Mouse (Mus musculus) B cell, adult 2 months (primary cell): ENCODE results near the gene Gm49368.
"Not testable (repeated sequence)": the region's sequence is repeated elsewhere in the genome, so short reads cannot be mapped to it uniquely, and the experiment has no call there.

Experiments
- DNase-seq, 2 experiments: peaks; one replicate each; pipeline ENCODE4 v3.0.0; 2022

The Gm49368 gene

GRCm38 (mm10) chr7:128133596-128133995 lies 71.1 kb downstream of the Gm49368 start:
- DNase-seq: peak; percentile 26 to 43

GRCm38 (mm10) chr7:128136927-128137326 lies 74.4 kb downstream of the Gm49368 start:
- DNase-seq: no peak

GRCm38 (mm10) chr7:128139611-128140010 lies 77.1 kb downstream of the Gm49368 start:
- no peak for DNase-seq

- no peak for DNase-seq
These were observed 88.5 kb downstream of the Gm49368 start for GRCm38 (mm10) chr7:128150970-128151369.

- DNase-seq: no peak
These were observed 91.6 kb downstream of the Gm49368 start, which contains the start of gene Itgad for GRCm38 (mm10) chr7:128154076-128154475. Itgad (plus strand) TSS chr7:128154376.

- no peak for DNase-seq
These were observed 92.4 kb downstream of the Gm49368 start for GRCm38 (mm10) chr7:128154924-128155323.

DNA sequence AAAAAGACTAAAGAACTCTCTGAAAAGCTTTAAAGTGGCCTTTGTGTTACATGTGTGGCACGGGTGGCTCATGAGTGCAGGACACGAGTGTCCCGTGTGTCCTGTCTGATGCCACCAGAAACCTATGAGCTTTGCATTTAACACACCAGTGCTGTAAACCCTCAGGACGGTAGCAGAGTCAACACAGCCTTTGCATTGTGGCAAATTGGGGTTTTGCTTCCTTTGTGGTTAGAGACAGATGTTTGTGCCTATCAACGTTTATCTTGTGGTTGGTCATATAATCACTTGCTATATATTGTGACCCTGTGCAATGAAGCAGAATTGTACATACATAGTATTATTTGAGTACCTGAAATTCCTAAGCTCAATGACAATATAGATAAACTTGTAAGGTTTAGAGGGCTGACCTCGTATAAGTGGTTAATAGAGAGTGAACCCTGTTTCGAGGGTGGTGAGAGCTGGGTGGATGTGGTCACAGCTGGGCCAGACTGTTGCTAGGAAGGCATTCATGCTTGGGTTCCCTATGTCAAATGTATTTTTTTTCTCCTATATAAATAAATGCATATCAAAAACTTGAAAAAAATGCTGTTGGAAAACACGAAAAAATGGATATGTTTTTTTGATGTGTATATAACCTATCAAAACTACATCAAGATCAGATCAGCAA lies 96.3 kb downstream of the Gm49368 start:
- not testable (repeated sequence) for DNase-seq

DNA sequence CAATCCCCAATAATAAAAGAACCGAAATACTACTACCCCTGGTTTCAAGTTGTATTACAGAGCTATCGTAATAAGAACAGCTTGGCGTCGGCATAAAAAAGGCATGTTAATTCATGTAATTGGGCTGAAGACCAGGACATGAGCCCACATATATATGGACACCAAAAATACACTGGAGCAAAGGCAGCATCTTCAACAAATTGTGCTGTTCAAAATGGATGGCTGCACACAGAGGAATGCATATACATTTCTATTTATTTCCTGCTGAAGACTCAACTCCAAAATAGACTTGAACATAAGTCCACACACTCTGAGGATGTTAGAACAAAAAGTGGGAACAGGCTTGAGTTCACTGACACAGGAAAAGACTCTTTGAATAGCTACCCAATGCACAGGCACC lies 101.5 kb downstream of the Gm49368 start:
- no peak for DNase-seq

DNA sequence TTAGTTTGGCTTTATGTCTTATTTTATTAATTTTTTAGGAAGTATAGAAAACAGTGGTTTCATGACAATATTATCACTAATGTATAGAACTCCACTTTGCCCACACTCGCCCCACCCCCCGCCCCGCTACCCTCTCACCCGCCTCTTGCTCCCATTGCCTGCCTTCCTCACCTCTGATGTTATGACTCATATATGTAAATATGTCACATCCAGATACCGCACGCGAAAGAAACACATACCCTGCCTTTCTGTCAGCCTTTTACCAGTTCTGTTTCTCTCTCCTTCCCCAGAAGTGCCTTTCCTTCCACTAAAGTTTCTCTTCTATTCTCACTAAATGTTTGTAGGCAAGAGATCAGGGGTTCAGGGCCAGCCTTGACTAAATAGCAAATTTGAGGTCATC lies 103.9 kb downstream of the Gm49368 start:
- DNase-seq: no peak

DNA sequence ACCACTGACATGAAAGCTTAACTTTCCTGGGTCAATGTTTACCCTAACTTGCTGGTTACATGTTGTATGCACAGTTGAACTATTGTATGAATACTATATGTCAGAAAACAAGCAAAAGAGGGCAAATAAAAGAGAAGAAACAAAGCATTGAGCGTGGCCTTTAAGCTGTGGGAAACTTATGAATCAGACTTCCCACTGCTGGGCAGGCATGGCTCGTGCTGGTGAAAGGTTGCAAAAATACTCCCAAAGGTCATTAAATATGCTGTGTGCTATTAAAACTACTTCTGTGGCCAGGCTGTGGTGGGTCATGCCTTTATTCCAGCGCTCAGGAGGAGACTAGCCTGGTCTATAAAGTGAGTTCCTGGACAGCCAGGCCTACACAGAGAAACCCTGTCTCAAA lies 107.5 kb downstream of the Gm49368 start:
- DNase-seq: no peak
